ENCODE assay signal across 20 mouse cellular contexts in genomic region chr7:89392825-89393224, GRCm38 (mm10). TPM values are rescaled to one million over a fixed set of nuclear protein-coding genes. Genes with fewer than 3 reads are reported as not detected.
A peak's percentile ranks its signal among the peaks of the same experiment; 100 is the strongest.
DNase-seq lines count a peak whose midpoint lies in the region; ATAC-seq and TF ChIP-seq lines count a peak whose summit lies in the region.
"Had no signal": no experiment of that assay in that cellular context is flagged by ENCODE, and none has a peak within 500 bp of the region (broad histone marks: within the 10 kb centered on the region; RNA-seq: fewer than 3 reads in every experiment).

No protein-coding gene starts in this region.

- intact Hi-C loops in left cerebral cortex, postnatal 36 days (cut with DNase I) = no loop called here

- TF ChIP-seq EP300 in stomach, postnatal 0 days (optimal IDR thresholded peaks at IDR 0.05) = no peak

- H3K4me3 ChIP-seq in hindbrain, postnatal 0 days (ENCODE audit: low read length) = no peak overlapping the region
- no peak overlapping the region for H3K4me3 ChIP-seq in hindbrain, embryonic 13.5 days
- no peak overlapping the region for H3K4me3 ChIP-seq in midbrain, embryonic 11.5 days (ENCODE audit: low read depth, low read length)
- no peak overlapping the region for H3K4me3 ChIP-seq in midbrain, embryonic 15.5 days
- H3K4me3 ChIP-seq in stomach, postnatal 0 days (ENCODE audit: low read depth, low read length) = no peak overlapping the region
- H3K4me3 ChIP-seq: embryonic facial prominence, embryonic 15.5 days; forebrain, embryonic 13.5 days; intestine, embryonic 15.5 days; neural tube, embryonic 12.5 days had no signal

- 96% methylated on average over 1 of the region's 1 CpGs for WGBS in hindbrain, postnatal 0 days
- WGBS in hindbrain, embryonic 13.5 days = 100% methylated on average over 1 of the region's 1 CpGs
- 88% methylated on average over 1 of the region's 1 CpGs for WGBS in midbrain, embryonic 11.5 days
- WGBS in midbrain, embryonic 15.5 days = 96% methylated on average over 1 of the region's 1 CpGs
- 92% methylated on average over 1 of the region's 1 CpGs for WGBS in stomach, postnatal 0 days

- no peak for ATAC-seq in hindbrain, postnatal 0 days
- ATAC-seq in hindbrain, embryonic 13.5 days (ENCODE audit: low FRiP score) = no peak
- ATAC-seq in midbrain, embryonic 11.5 days (ENCODE audit: low FRiP score) = no peak
- ATAC-seq in midbrain, embryonic 15.5 days (replicated peaks) = no peak
- no peak for ATAC-seq in stomach, postnatal 0 days (ENCODE audit: low FRiP score, low TSS enrichment)
- ATAC-seq: forebrain, embryonic 13.5 days; midbrain, embryonic 16.5 days had no signal

- H3K27ac ChIP-seq in hindbrain, postnatal 0 days = no peak overlapping the region
- H3K27ac ChIP-seq in hindbrain, embryonic 13.5 days = no peak overlapping the region
- no peak overlapping the region for H3K27ac ChIP-seq in midbrain, embryonic 11.5 days (ENCODE audit: low read depth, low read length)
- H3K27ac ChIP-seq in midbrain, embryonic 15.5 days = no peak overlapping the region
- no peak overlapping the region for H3K27ac ChIP-seq in stomach, postnatal 0 days (replicated peaks)
- H3K27ac ChIP-seq: embryonic facial prominence, embryonic 15.5 days; forebrain, embryonic 13.5 days; intestine, embryonic 15.5 days; liver, embryonic 14.5 days; neural tube, embryonic 12.5 days had no signal

- TF ChIP-seq CTCF in hindbrain, postnatal 0 days (IDR thresholded peaks at IDR 0.05; ENCODE audit: low read depth) = peak; percentile 28; the same call in 1 of the 2 replicates
- TF ChIP-seq CTCF in stomach, postnatal 0 days (IDR thresholded peaks at IDR 0.05; ENCODE audit: low read depth) = peak; percentile 60

- no peak for DNase-seq in hindbrain, postnatal 0 days (ENCODE audit: low spot score)
- peak; percentile 6 for DNase-seq in midbrain, embryonic 11.5 days (ENCODE audit: low spot score, missing footprints)
- peak; percentile 25 for DNase-seq in adipocyte (ENCODE audit: low spot score)
- DNase-seq in stomach, postnatal 0 days (ENCODE audit: low spot score) = no peak
- DNase-seq in gastrocnemius, adult 8-10 months (ENCODE audit: low spot score in 2 of 2) = no peak
- DNase-seq in left cerebral cortex, postnatal 36 days (ENCODE audit: low spot score in 2 of 2) = no peak
- DNase-seq: cerebellum, adult 18-20 months; heart, postnatal 36 days; layer of hippocampus, adult 9-11 months; left cerebral cortex, postnatal 4 days; lung, postnatal 4 days; right cerebral cortex, postnatal 4 days had no signal

- H3K27me3 ChIP-seq in hindbrain, postnatal 0 days (ENCODE audit: insufficient read depth, low read length) = no peaks in the 10 kb centered on the region
- H3K27me3 ChIP-seq in hindbrain, embryonic 13.5 days = no peaks in the 10 kb centered on the region
- H3K27me3 ChIP-seq in midbrain, embryonic 11.5 days (ENCODE audit: control insufficient read depth, insufficient read depth, low read length) = no peaks in the 10 kb centered on the region
- no peaks in the 10 kb centered on the region for H3K27me3 ChIP-seq in midbrain, embryonic 15.5 days (replicated peaks)
- H3K27me3 ChIP-seq in stomach, postnatal 0 days (ENCODE audit: control insufficient read depth, insufficient read depth, low read length) = no peaks in the 10 kb centered on the region
- H3K27me3 ChIP-seq: embryonic facial prominence, embryonic 15.5 days; intestine, embryonic 15.5 days; neural tube, embryonic 12.5 days had no signal

- no peaks in the 10 kb centered on the region for H3K4me1 ChIP-seq in hindbrain, postnatal 0 days (ENCODE audit: insufficient read depth, low read length)
- H3K4me1 ChIP-seq in hindbrain, embryonic 13.5 days (replicated peaks) = no peaks in the 10 kb centered on the region
- H3K4me1 ChIP-seq in midbrain, embryonic 11.5 days (ENCODE audit: control insufficient read depth, insufficient read depth, low read length) = no peaks in the 10 kb centered on the region
- no peaks in the 10 kb centered on the region for H3K4me1 ChIP-seq in midbrain, embryonic 15.5 days
- H3K4me1 ChIP-seq in stomach, postnatal 0 days (replicated peaks; ENCODE audit: control insufficient read depth, insufficient read depth) = no peaks in the 10 kb centered on the region; the same call in 1 of the 2 replicates
- H3K4me1 ChIP-seq: embryonic facial prominence, embryonic 15.5 days; forebrain, embryonic 13.5 days; neural tube, embryonic 12.5 days had no signal

- no peaks in the 10 kb centered on the region for H3K9me3 ChIP-seq in hindbrain, postnatal 0 days (ENCODE audit: low read length)
- H3K9me3 ChIP-seq in hindbrain, embryonic 13.5 days = 0 out of 2 replicates have a peak, but pooled peaks cover 4% of the 10 kb centered on the region
- H3K9me3 ChIP-seq in midbrain, embryonic 11.5 days (ENCODE audit: control insufficient read depth, low read length) = no peaks in the 10 kb centered on the region; the same call in 1 of the 2 replicates
- H3K9me3 ChIP-seq in midbrain, embryonic 15.5 days = no peaks in the 10 kb centered on the region
- H3K9me3 ChIP-seq in stomach, postnatal 0 days (ENCODE audit: control insufficient read depth, low read length) = no peaks in the 10 kb centered on the region
- H3K9me3 ChIP-seq: embryonic facial prominence, embryonic 15.5 days; forebrain, embryonic 13.5 days; intestine, embryonic 15.5 days; neural tube, embryonic 12.5 days had no signal

- H3K9ac ChIP-seq in hindbrain, postnatal 0 days (replicated peaks; ENCODE audit: low read length) = no peak overlapping the region
- no peak overlapping the region for H3K9ac ChIP-seq in hindbrain, embryonic 13.5 days
- no peak overlapping the region for H3K9ac ChIP-seq in midbrain, embryonic 11.5 days (ENCODE audit: low read length)
- H3K9ac ChIP-seq in midbrain, embryonic 15.5 days = no peak overlapping the region
- no peak overlapping the region for H3K9ac ChIP-seq in stomach, postnatal 0 days (ENCODE audit: low read length)
- H3K9ac ChIP-seq: embryonic facial prominence, embryonic 15.5 days; forebrain, embryonic 13.5 days; intestine, embryonic 15.5 days; liver, embryonic 14.5 days; neural tube, embryonic 12.5 days had no signal

- no peak overlapping the region for H3K4me2 ChIP-seq in hindbrain, postnatal 0 days (ENCODE audit: low read depth, low read length)
- no peak overlapping the region for H3K4me2 ChIP-seq in hindbrain, embryonic 13.5 days
- no peak overlapping the region for H3K4me2 ChIP-seq in midbrain, embryonic 11.5 days
- H3K4me2 ChIP-seq in midbrain, embryonic 15.5 days = no peak overlapping the region
- no peak overlapping the region for H3K4me2 ChIP-seq in stomach, postnatal 0 days (replicated peaks; ENCODE audit: low read depth)
- H3K4me2 ChIP-seq: embryonic facial prominence, embryonic 15.5 days; forebrain, embryonic 13.5 days; intestine, embryonic 15.5 days; neural tube, embryonic 12.5 days had no signal

- H3K36me3 ChIP-seq in hindbrain, postnatal 0 days (ENCODE audit: insufficient read depth, low read length) = no peaks in the 10 kb centered on the region
- H3K36me3 ChIP-seq in hindbrain, embryonic 13.5 days = no peaks in the 10 kb centered on the region
- H3K36me3 ChIP-seq in midbrain, embryonic 11.5 days (ENCODE audit: control insufficient read depth, insufficient read depth, low read length) = no peaks in the 10 kb centered on the region
- no peaks in the 10 kb centered on the region for H3K36me3 ChIP-seq in midbrain, embryonic 15.5 days (replicated peaks)
- H3K36me3 ChIP-seq in stomach, postnatal 0 days (ENCODE audit: control insufficient read depth, insufficient read depth, low read length) = no peaks in the 10 kb centered on the region
- H3K36me3 ChIP-seq: embryonic facial prominence, embryonic 15.5 days; intestine, embryonic 15.5 days; neural tube, embryonic 12.5 days had no signal

RNA-seq across cellular contexts. Expression of gene Tmem135, which starts 11.2 kb away (rescaled TPM):
- total RNA-seq in hindbrain, postnatal 0 days (2014; rRNA removed) = 24.3 and 31.4 TPM in 2 replicates
- polyA plus RNA-seq in hindbrain, postnatal 0 days (2015; fragmentation: Nextera tagmentation; extraction: Ambion mirVana) = 31.8 and 33.5 TPM in 2 replicates
- polyA plus RNA-seq in hindbrain, embryonic 13.5 days (2015; fragmentation: Nextera tagmentation; extraction: Ambion mirVana) = 20.3 and 24.5 TPM in 2 replicates
- 15.1 and 16.7 TPM in 2 replicates for polyA plus RNA-seq in midbrain, embryonic 11.5 days (2014; fragmentation: Nextera tagmentation; extraction: Ambion mirVana)
- 28.0 and 32.8 TPM in 2 replicates for polyA plus RNA-seq in midbrain, embryonic 15.5 days (2015; fragmentation: Nextera tagmentation; extraction: Ambion mirVana)
- polyA plus RNA-seq in stomach, postnatal 0 days (2015; fragmentation: Nextera tagmentation; extraction: Ambion mirVana) = 21.0 and 21.2 TPM in 2 replicates
- total RNA-seq in gastrocnemius, adult 8-10 months (2022) = 10 to 100 TPM; 13.9 to 18.6 (median 15.0) TPM
- total RNA-seq in left cerebral cortex, postnatal 36 days (2021) = 10 to 100 TPM; 57.9 to 77.5 TPM

RNA-seq across cellular contexts. Expression of gene Fzd4, which starts 11.3 kb away (rescaled TPM):
- total RNA-seq in hindbrain, postnatal 0 days (2014; rRNA removed) = 4.4 and 4.7 TPM in 2 replicates
- polyA plus RNA-seq in hindbrain, postnatal 0 days (2015; fragmentation: Nextera tagmentation; extraction: Ambion mirVana) = 2.1 TPM in 2 replicates
- polyA plus RNA-seq in hindbrain, embryonic 13.5 days (2015; fragmentation: Nextera tagmentation; extraction: Ambion mirVana) = 2.1 and 2.4 TPM in 2 replicates
- 2.0 and 2.6 TPM in 2 replicates for polyA plus RNA-seq in midbrain, embryonic 11.5 days (2014; fragmentation: Nextera tagmentation; extraction: Ambion mirVana)
- polyA plus RNA-seq in midbrain, embryonic 15.5 days (2015; fragmentation: Nextera tagmentation; extraction: Ambion mirVana) = 1.6 and 1.7 TPM in 2 replicates
- polyA plus RNA-seq in stomach, postnatal 0 days (2015; fragmentation: Nextera tagmentation; extraction: Ambion mirVana) = 7.5 and 8.1 TPM in 2 replicates
- 10 to 100 TPM; 16.8 to 33.2 (median 27.0) TPM for total RNA-seq in gastrocnemius, adult 8-10 months (2022)
- total RNA-seq in left cerebral cortex, postnatal 36 days (2021) = 1 to 10 TPM; 6.5 to 6.7 TPM

Comparison
In these comparisons a context has a peak if more than half of its experiments do, and no peak if none do; other contexts are left out.
1. DNase-seq: peak in midbrain, embryonic 11.5 days (single experiment) and adipocyte (single experiment); none in hindbrain, postnatal 0 days (single experiment), stomach, postnatal 0 days (single experiment), gastrocnemius, adult 8-10 months (0 of 2) and left cerebral cortex, postnatal 36 days (0 of 2).